ENCODE assay signal across 7 mouse cellular contexts in the genomic region with DNA sequence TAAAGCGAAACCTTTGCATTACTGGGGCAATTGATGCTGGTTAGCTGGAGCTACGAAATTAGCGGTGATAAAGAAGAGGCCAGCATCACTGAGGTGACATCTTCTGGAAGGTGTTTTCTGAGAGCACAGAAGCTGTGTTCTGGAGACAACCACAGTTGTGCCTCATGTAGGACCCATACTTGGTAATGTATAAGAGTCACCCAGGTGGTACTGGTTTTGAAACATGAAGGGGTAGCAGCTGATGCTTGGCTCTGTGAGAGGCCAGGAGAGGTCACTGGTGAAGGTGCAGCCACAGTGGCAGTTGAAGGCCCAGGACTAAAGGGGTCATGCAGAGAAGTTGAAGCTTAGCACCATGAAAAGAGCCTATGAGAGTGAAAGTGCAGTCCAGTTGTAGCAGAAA. TPM values are rescaled to one million over a fixed set of nuclear protein-coding genes. Genes with fewer than 3 reads are reported as not detected.
A peak's percentile ranks its signal among the peaks of the same experiment; 100 is the strongest.
DNase-seq lines count a peak whose midpoint lies in the region; ATAC-seq lines count a peak whose summit lies in the region.

A gene (plus strand): TSS at position 301 of the 400 bp plus-strand sequence.

- WGBS in forebrain, embryonic 15.5 days, result 97% methylated on average over 3 of the region's 3 CpGs
- 89% methylated on average over 3 of the region's 3 CpGs for WGBS in intestine, embryonic 14.5 days
- WGBS in midbrain, embryonic 14.5 days, result 94% methylated on average over 3 of the region's 3 CpGs

- no peaks in the 10 kb centered on the region for H3K9me3 ChIP-seq in forebrain, embryonic 15.5 days
- H3K9me3 ChIP-seq in intestine, embryonic 14.5 days (ENCODE audit: control insufficient read depth, low read length), result no peaks in the 10 kb centered on the region
- no peaks in the 10 kb centered on the region for H3K9me3 ChIP-seq in midbrain, embryonic 14.5 days (ENCODE audit: control insufficient read depth, low read length)

- H3K9ac ChIP-seq in forebrain, embryonic 15.5 days (replicated peaks), result no peak within 1 kb of the TSS
- H3K9ac ChIP-seq in intestine, embryonic 14.5 days (ENCODE audit: low read length), result no peak within 1 kb of the TSS
- no peak within 1 kb of the TSS for H3K9ac ChIP-seq in midbrain, embryonic 14.5 days (replicated peaks; ENCODE audit: low read length)

- H3K36me3 ChIP-seq in forebrain, embryonic 15.5 days, result no peaks in the 10 kb centered on the region
- H3K36me3 ChIP-seq in intestine, embryonic 14.5 days (ENCODE audit: control insufficient read depth, insufficient read depth, low read length), result no peaks in the 10 kb centered on the region
- no peaks in the 10 kb centered on the region for H3K36me3 ChIP-seq in midbrain, embryonic 14.5 days (ENCODE audit: control insufficient read depth, insufficient read depth, low read length)

- no peak for ATAC-seq in forebrain, embryonic 15.5 days (replicated peaks)
- ATAC-seq in intestine, embryonic 14.5 days (replicated peaks; ENCODE audit: low FRiP score, low TSS enrichment, low read depth), result no peak
- no peak for ATAC-seq in midbrain, embryonic 14.5 days (ENCODE audit: low FRiP score, low TSS enrichment)
- ATAC-seq in granulocyte monocyte progenitor cell, adult 5-6 weeks (replicated peaks; ENCODE audit: poor library complexity, severe bottlenecking), result no peak

- H3K27me3 ChIP-seq in forebrain, embryonic 15.5 days, result no peaks in the 10 kb centered on the region
- no peaks in the 10 kb centered on the region for H3K27me3 ChIP-seq in intestine, embryonic 14.5 days (replicated peaks; ENCODE audit: control insufficient read depth, insufficient read depth, low read length)
- H3K27me3 ChIP-seq in midbrain, embryonic 14.5 days (ENCODE audit: control insufficient read depth, insufficient read depth, low read length), result no peaks in the 10 kb centered on the region

- H3K4me1 ChIP-seq in forebrain, embryonic 15.5 days, result peaks cover 7% of the 10 kb centered on the region
- no peaks in the 10 kb centered on the region for H3K4me1 ChIP-seq in intestine, embryonic 14.5 days (replicated peaks; ENCODE audit: control insufficient read depth, insufficient read depth, low read length)
- H3K4me1 ChIP-seq in midbrain, embryonic 14.5 days (ENCODE audit: control insufficient read depth, insufficient read depth, low read length), result peaks cover 4% of the 10 kb centered on the region

- no peak within 1 kb of the TSS for H3K27ac ChIP-seq in forebrain, embryonic 15.5 days (replicated peaks)
- H3K27ac ChIP-seq in intestine, embryonic 14.5 days (ENCODE audit: low read depth), result no peak within 1 kb of the TSS
- no peak within 1 kb of the TSS for H3K27ac ChIP-seq in midbrain, embryonic 14.5 days (replicated peaks; ENCODE audit: low read depth, low read length)

- H3K4me2 ChIP-seq in forebrain, embryonic 15.5 days (replicated peaks), result no peak within 1 kb of the TSS
- H3K4me2 ChIP-seq in intestine, embryonic 14.5 days (ENCODE audit: low read length), result no peak within 1 kb of the TSS
- no peak within 1 kb of the TSS for H3K4me2 ChIP-seq in midbrain, embryonic 14.5 days (ENCODE audit: low read length)

- H3K4me3 ChIP-seq in forebrain, embryonic 15.5 days, result no peak within 1 kb of the TSS
- H3K4me3 ChIP-seq in intestine, embryonic 14.5 days (ENCODE audit: low read depth, low read length), result peak within 1 kb of the TSS; percentile 75; the same call in 1 of the 2 replicates
- H3K4me3 ChIP-seq in midbrain, embryonic 14.5 days (replicated peaks; ENCODE audit: low read depth, low read length), result peak within 1 kb of the TSS; percentile 86; the same call in 1 of the 2 replicates

- no peak for DNase-seq in urinary bladder, adult 2 months (ENCODE audit: low spot score)
- DNase-seq in urinary bladder, adult 18-20 months (ENCODE audit: low spot score in 2 of 2), result no peak
- no peak for DNase-seq in intestine, embryonic 14.5 days (ENCODE audit: low spot score)
- DNase-seq in midbrain, embryonic 14.5 days, result no peak
- DNase-seq in spleen, postnatal 10 days (ENCODE audit: low spot score in 2 of 2), result no peak

RNA-seq across cellular contexts. Expression of the gene that starts here (rescaled TPM):
- 15.8 and 17.4 TPM in 2 replicates for polyA plus RNA-seq in urinary bladder, adult 2 months (2012; rRNA removed)
- 45.8 and 46.0 TPM in 2 replicates for polyA plus RNA-seq in forebrain, embryonic 15.5 days (2015; fragmentation: Nextera tagmentation; extraction: Ambion mirVana)
- 15.1 and 17.6 TPM in 2 replicates for polyA plus RNA-seq in intestine, embryonic 14.5 days (2014; fragmentation: Nextera tagmentation; extraction: Ambion mirVana)
- 51.3 and 57.5 TPM in 2 replicates for polyA plus RNA-seq in midbrain, embryonic 14.5 days (2014; fragmentation: Nextera tagmentation; extraction: Ambion mirVana)
- total RNA-seq in granulocyte monocyte progenitor cell, adult 5-6 weeks (2014; fragmentation: Nextera tagmentation), result 13.5 and 19.0 TPM in 2 replicates
- total RNA-seq in granulocyte monocyte progenitor cell, adult 5-6 weeks (2017), result 5.8 and 6.4 TPM in 2 replicates
